Mouse (Mus musculus) urinary bladder, postnatal 10 days (tissue): ENCODE data around the gene Kmt2a.
A peak's percentile ranks its signal among the peaks of the same experiment; 100 is the strongest.

Source experiments
- DNase-seq: peaks from one replicate; pipeline ENCODE4 v3.0.0; 2022; ENCODE audit warnings: low spot score

The Kmt2a gene

GRCm38 (mm10) chr9:44881221-44881871 lies at the start of gene Kmt2a:
Kmt2a (minus strand) TSS chr9:44881296.
- peak; percentile 96 for DNase-seq

DNA sequence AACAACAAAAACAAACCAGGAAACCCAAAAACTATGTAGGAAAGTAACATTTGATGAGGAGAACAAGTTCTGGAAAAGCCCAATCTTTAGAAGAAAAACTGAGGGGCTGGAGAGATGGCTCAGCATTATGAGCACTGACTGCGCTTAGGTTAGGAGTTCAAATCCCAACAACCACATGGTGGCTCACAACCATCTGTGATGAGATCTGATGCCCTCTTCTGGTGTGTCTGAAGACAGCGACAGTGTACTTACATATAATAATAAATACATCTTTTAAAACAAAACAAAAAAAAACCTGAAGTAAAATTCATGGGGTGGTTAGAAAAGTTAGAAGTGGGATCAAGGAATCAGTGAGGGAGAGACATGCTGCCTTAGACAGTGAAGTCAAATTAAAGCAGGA lies 40.4 kb upstream of the Kmt2a start:
- DNase-seq: no peak

GRCm38 (mm10) chr9:44921123-44921468 lies 40.0 kb upstream of the Kmt2a start:
- no peak for DNase-seq

DNA sequence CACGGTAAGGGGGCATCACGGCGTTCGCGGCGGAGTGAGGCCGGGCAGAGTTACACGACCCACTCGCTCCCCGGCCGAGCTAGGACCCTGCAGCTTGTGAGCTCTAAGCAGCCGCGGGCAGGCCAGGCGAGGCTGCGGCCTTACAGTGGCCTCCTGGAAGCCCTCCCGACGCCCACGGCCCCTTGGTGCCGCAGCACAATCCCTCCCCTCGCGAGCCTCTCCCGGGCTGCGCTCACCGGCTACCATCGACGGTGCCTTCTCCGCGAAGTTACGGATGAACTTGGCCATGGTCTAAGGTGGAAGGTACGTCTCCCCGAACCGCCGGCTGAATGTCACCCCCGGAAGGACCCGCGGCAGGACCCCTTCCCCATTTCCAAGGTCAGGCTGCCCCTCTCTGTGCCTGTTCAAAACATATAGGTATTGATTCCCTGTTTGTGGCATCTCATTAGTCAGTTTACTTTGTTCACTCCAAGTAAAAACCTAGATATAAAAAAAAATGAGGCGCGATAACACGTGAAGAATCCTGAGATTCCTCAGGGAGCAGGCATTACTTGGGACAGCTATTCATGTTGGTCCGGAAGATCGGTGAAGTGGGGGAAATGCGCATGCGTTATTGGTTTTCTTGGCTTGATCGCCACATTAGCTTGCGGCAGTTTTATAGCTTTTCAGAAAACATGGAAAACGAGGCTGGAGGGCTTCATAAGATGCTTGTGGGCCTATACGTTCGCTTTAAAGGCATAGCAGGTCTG lies 39.5 kb upstream of the Kmt2a start, which contains the start of gene Atp5l:
TSS of gene Atp5l (minus strand) at position 369 of the 749 bp plus-strand sequence.
- peak; percentile 17 for DNase-seq

DNA sequence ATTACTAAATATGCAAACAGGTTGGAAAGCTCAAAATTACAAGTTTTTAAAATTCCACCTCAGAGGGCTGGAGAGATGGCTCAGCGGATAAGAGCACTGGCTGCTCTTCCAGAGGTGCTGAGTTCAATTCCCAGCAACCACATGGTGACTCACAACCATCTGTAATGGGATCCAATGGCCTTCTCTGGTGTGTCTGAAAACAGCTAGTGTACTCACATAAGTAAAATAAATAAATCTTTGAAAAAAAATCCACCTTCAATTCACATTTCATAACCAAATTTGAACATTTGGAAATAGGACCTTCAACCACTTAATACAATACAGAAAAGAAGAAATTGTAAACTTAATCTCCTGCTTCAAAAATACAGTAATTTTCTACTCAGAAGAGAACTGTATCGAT lies 38.5 kb upstream of the Kmt2a start:
- no peak for DNase-seq

- DNase-seq: no peak
Observed at GRCm38 (mm10) chr9:44916196-44916595, 35.1 kb upstream of the Kmt2a start.

- no peak for DNase-seq
Observed at GRCm38 (mm10) chr9:44914706-44915105, 33.6 kb upstream of the Kmt2a start.

DNA sequence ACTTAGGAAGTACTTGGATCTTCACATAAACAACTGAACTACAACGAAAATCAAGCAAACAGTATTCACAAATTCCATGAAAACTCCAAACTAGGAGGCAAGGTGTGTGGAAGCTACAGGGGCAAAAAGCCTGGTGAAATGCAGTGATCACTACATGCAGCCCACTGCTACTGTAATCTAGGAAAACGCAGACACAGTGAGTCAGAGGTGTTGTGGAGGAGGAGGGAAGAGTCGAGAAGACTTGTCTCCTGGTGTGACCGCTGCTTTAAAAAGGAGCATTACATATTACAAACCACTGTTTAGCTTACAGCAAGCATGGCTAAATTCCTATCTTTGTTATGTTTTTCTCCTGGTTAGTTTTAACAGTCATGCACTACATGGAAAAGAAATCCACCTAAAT lies 30.3 kb upstream of the Kmt2a start:
- DNase-seq: no peak

DNA sequence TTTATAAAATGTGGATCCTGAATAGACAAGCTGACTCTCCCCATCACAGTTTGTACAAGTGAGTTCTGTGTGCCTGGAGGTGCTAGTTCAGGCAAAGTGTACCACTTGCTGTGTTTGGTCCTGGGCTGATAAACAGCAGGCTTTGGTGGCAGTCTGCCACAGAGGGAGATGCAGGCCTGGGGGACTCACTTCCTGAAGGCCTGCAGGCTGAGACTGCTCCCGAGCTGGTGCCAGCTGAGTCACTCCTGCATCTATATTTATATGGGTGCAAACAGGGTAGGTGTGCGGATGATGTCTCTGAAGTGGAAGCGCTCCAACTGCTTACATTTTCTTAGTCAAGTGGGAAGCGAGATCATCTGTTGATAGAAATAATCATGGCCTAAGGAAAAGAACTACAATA lies 24.5 kb upstream of the Kmt2a start:
- DNase-seq: no peak

DNA sequence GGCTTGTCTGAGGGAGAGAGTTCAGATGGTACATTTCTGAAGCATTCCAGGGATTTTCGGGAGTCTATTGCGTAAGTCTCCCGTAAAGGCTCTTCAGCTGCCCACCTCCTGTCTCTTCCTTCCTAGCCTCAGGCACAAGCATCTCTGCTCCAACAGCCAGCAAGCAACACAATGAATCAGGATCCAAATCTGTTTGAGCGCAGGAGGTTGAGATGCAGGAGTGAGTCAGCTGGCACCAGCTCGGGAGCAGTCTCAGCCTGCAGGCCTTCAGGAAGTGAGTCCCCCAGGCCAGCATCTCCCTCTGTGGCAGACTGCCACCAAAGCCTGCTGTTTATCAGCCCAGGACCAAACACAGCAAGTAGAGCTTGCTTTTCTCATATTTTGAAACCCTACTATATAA lies 23.9 kb upstream of the Kmt2a start:
- DNase-seq: no peak

GRCm38 (mm10) chr9:44903856-44904255 lies 22.8 kb upstream of the Kmt2a start:
- no peak for DNase-seq

- DNase-seq: no peak
Observed at GRCm38 (mm10) chr9:44900402-44900801, 19.3 kb upstream of the Kmt2a start.

GRCm38 (mm10) chr9:44899716-44900115 lies 18.6 kb upstream of the Kmt2a start:
- DNase-seq: no peak

- DNase-seq: no peak
Observed at GRCm38 (mm10) chr9:44897024-44897423, 15.9 kb upstream of the Kmt2a start.

GRCm38 (mm10) chr9:44892664-44893063 lies 11.6 kb upstream of the Kmt2a start:
- DNase-seq: no peak

GRCm38 (mm10) chr9:44891210-44891609 lies 10.1 kb upstream of the Kmt2a start:
- DNase-seq: no peak

- no peak for DNase-seq
Observed at GRCm38 (mm10) chr9:44890122-44890521, 9.0 kb upstream of the Kmt2a start.

DNA sequence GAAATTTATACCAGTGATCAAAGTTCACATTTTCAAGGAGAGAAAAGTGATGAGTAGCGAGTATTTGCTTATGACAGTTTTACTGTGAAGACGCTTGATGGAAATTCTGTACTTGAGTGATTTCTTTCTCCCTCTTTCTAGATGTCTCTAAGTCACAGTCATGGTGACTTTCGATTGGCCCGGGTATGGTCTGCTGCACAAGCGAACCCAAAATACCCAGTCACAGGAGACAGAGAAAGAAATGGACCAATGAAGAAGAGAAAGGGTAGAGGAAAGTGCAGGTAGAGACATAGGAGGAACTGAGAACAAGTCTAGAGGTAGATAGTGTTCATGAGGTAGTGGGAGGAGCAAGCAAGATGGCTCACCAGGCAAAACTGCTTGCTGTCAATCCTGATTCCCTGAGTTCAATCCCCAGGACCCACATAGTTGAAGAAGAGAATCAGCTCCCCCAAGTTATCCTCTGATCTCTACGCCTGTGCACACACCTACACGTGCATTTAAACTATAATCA lies 7.1 kb upstream of the Kmt2a start:
- DNase-seq: no peak

- DNase-seq: no peak
Observed at GRCm38 (mm10) chr9:44882981-44883569, 2.0 kb upstream of the Kmt2a start.

DNA sequence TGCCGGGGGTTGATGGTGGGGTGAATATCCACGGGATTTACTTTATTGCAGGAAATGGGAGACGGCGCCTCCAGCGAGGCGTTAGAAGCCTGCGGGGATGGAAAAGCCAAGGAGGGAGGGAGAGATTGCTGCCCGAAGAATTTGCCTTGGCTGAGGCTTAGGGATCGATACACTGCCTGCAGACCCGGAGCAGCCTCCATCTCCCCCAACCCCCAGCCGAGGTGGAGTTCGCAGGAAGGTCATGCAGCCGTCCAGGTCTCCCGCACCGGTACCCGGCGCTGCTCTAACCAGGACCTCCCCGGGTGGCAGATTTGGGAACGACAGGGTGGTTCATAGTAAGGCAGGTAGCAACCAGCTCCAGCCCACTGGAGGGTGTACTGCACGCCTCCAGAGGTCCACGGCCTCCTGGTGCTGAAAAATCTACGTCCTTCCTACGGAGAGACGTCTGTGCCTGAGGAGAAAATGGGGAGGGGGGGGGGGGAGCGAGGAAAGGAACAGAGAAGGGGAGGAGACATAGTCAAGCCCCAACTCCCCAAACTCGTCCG lies 1.4 kb upstream of the Kmt2a start:
- DNase-seq: no peak

- no peak for DNase-seq
Observed at GRCm38 (mm10) chr9:44881941-44882435, 892 bp upstream of the Kmt2a start.

DNA sequence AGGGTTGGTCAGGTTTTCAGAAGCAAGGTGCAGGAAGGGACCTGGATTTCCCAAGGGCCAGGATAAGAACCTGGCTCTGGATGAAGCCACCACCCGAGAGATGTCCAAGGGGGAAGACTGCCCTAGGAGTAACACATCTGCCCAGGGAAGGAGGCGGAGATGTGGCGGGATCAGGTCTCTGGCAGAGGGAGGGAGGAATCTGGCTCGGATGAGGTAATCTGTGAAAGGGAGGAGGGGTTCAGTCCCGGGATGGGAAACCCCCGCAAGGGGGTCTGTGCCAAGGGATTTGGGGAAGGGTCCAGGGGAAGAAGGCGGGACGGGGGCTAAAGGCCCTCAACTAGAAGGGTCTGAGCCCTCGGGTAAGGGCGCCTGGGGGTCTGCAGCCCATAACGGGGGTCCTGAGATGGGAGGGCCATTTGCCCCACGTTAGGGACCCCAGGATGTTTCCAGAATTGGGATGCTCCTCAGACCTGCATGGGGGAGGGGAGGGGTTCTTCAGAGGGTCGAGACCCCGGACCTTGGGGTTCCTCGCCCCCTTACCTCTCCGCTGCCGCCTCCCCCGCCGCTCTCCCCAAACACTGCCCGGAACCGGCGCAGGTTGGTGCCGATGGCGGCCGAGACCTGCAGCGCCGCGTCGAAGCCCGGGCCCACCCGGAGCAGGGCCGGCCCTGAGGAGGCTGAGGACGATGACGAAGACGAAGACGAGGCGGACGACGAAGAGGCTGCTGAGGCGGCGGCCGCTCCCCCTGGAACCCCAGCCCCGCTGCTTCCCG lies 601 bp downstream of the Kmt2a start:
- DNase-seq: no peak
